Mouse (Mus musculus): ENCODE results near the gene Fam76a. TPM values are rescaled to one million over a fixed set of nuclear protein-coding genes. Genes with fewer than 3 reads are reported as not detected.

Fam76a gene
- total and polyA plus RNA-seq, 2 experiments from 2014 or later: 17.3 to 34.5 TPM

DNA sequence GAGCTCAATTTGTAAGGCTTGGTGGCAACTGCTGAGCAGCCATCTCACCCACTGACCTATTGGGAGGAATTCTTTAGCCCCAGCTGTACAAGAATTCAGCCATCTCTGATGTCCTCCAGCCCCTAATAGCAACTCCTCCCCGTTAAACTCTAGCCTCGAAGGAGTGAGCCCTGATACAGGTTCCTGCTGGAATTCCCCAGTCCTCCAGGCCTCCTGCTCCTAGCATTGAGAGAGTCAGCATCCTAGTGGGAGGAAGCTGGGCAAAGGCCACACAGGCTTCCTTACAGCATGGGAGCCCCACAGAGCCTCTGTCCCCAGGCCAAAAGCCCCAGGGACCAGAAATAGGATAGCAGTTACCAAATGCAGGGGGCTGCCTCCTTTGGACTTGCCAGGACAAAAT is 41.1 kb upstream of the Fam76a start:
- no peak overlapping the region for H3K4me3 ChIP-seq (ENCODE audit: low read length)
- no peaks in the 10 kb centered on the region for H3K27me3 ChIP-seq (ENCODE audit: insufficient read depth, low read length)
- H3K36me3 ChIP-seq (ENCODE audit: insufficient read depth, low read length): no peaks in the 10 kb centered on the region
- ATAC-seq (no peak), DNase-seq (ENCODE audit: low spot score) (no peak)
- WGBS: 25% methylated on average over 2 of the region's 2 CpGs
- 0 out of 2 replicates have a peak, but pooled peaks cover 19% of the 10 kb centered on the region for H3K4me1 ChIP-seq (ENCODE audit: insufficient read depth, low read length)
- no peak overlapping the region for H3K4me2 ChIP-seq (ENCODE audit: low read depth, low read length)
- H3K27ac ChIP-seq: no peak overlapping the region
- H3K9me3 ChIP-seq (ENCODE audit: low read length): no peaks in the 10 kb centered on the region
- H3K9ac ChIP-seq (replicated peaks; ENCODE audit: low read length): no peak overlapping the region
- TF ChIP-seq CTCF (IDR thresholded peaks at IDR 0.05; ENCODE audit: low read depth): no peak

DNA sequence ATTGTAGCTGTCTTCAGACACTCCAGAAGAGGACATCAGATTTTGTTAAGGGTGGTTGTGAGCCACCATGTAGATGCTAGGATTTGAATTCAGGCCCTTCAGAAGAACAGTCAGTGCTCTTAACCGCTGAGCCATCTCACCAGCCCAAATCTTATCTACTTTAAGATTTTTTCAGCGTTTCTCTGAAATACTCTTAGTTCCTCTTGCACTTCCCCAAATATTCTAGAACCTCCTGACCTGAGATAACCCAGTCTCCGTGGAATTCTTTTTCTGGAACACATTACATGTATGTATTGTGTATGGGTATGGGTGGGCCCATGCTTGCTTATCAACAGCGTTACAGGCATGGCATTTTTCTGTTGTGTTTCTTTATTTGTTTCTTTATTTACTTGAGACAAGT is 40.3 kb upstream of the Fam76a start:
- WGBS: 93% methylated on average over 4 of the region's 4 CpGs
- DNase-seq (ENCODE audit: low spot score) (no peak), ATAC-seq (no peak)
- Histone ChIP-seq H3K4me3 (ENCODE audit: low read length) (no peak overlapping the region), H3K9ac (replicated peaks; ENCODE audit: low read length) (no peak overlapping the region), H3K9me3 (ENCODE audit: low read length) (no peaks in the 10 kb centered on the region), H3K27ac (no peak overlapping the region), H3K27me3 (ENCODE audit: insufficient read depth, low read length) (no peaks in the 10 kb centered on the region), H3K36me3 (ENCODE audit: insufficient read depth, low read length) (no peaks in the 10 kb centered on the region), H3K4me2 (ENCODE audit: low read depth, low read length) (no peak overlapping the region), H3K4me1 (ENCODE audit: insufficient read depth, low read length) (0 out of 2 replicates have a peak, but pooled peaks cover 19% of the 10 kb centered on the region)
- TF ChIP-seq CTCF (IDR thresholded peaks at IDR 0.05; ENCODE audit: low read depth): no peak

- Histone ChIP-seq H3K27me3 (ENCODE audit: insufficient read depth, low read length) (no peaks in the 10 kb centered on the region), H3K36me3 (ENCODE audit: insufficient read depth, low read length) (no peaks in the 10 kb centered on the region), H3K9me3 (ENCODE audit: low read length) (no peaks in the 10 kb centered on the region), H3K27ac (no peak overlapping the region), H3K4me2 (ENCODE audit: low read depth, low read length) (no peak overlapping the region), H3K4me3 (ENCODE audit: low read length) (no peak overlapping the region), H3K4me1 (ENCODE audit: insufficient read depth, low read length) (0 out of 2 replicates have a peak, but pooled peaks cover 19% of the 10 kb centered on the region), H3K9ac (replicated peaks; ENCODE audit: low read length) (no peak overlapping the region)
- TF ChIP-seq CTCF (IDR thresholded peaks at IDR 0.05; ENCODE audit: low read depth): no peak
- 79% methylated on average over 5 of the region's 5 CpGs for WGBS
- no peak for ATAC-seq
- no peak for DNase-seq (ENCODE audit: low spot score)
Observed at GRCm38 (mm10) chr4:132961866-132962265, 39.5 kb upstream of the Fam76a start.

DNA sequence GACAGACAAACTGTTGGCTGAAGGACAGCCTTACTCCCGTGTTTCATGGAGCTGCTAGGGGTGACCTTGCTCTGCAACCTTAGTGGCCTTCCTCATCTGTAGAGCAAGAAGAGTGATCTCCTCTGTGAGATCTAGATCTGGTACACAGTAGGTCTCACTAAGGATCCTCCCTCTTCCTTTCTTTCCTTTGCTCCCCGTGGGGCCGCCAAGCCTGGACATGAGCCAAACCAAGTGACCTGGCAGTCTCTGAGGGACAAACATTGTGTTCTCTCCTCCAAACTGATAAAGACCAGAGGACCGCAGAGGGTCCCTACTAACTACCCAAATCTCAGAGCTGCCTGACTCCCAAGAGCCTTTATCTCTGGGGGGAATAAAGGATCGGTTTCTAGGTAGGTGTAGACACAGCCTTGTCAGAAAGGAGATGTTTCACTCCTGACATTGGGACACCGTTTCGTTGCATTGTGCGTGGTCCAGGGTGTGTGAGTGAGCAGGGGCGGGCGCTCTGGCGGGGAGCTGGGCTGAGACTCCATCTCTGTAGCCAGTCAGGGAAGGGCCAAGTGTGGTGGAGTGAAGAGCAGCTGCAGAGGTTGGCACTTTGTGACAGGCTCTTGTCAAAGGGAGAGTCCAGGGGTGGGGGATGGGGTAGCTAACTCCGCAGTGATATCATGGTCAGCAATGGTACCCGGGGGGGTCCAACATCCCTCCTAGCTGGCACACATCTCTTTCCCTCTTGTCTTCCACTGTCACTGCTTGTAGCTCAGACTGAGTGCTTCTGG is 38.7 kb upstream of the Fam76a start:
- H3K36me3 ChIP-seq (ENCODE audit: insufficient read depth, low read length): no peaks in the 10 kb centered on the region
- no peaks in the 10 kb centered on the region for H3K27me3 ChIP-seq (ENCODE audit: insufficient read depth, low read length)
- H3K4me1 ChIP-seq (ENCODE audit: insufficient read depth, low read length): 0 out of 2 replicates have a peak, but pooled peaks cover 19% of the 10 kb centered on the region
- WGBS: 48% methylated on average over 13 of the region's 13 CpGs
- TF ChIP-seq CTCF (IDR thresholded peaks at IDR 0.05; ENCODE audit: low read depth): no peak
- DNase-seq (ENCODE audit: low spot score): no peak
- ATAC-seq: peak; percentile 51; the same call in 1 of the 2 replicates
- no peak overlapping the region for H3K27ac ChIP-seq
- H3K9ac ChIP-seq (replicated peaks; ENCODE audit: low read length): no peak overlapping the region
- no peaks in the 10 kb centered on the region for H3K9me3 ChIP-seq (ENCODE audit: low read length)
- H3K4me3 ChIP-seq (ENCODE audit: low read length): no peak overlapping the region
- H3K4me2 ChIP-seq (ENCODE audit: low read depth, low read length): no peak overlapping the region

GRCm38 (mm10) chr4:132960313-132960712 is 38.0 kb upstream of the Fam76a start:
- Histone ChIP-seq H3K4me2 (ENCODE audit: low read depth, low read length) (no peak overlapping the region), H3K27me3 (ENCODE audit: insufficient read depth, low read length) (no peaks in the 10 kb centered on the region), H3K9me3 (ENCODE audit: low read length) (no peaks in the 10 kb centered on the region), H3K36me3 (ENCODE audit: insufficient read depth, low read length) (no peaks in the 10 kb centered on the region), H3K4me1 (ENCODE audit: insufficient read depth, low read length) (0 out of 2 replicates have a peak, but pooled peaks cover 19% of the 10 kb centered on the region), H3K27ac (0 out of 2 replicates have a peak overlapping the region, but pooled peaks have one; percentile 79), H3K4me3 (ENCODE audit: low read length) (no peak overlapping the region), H3K9ac (replicated peaks; ENCODE audit: low read length) (no peak overlapping the region)
- WGBS: 65% methylated on average over 5 of the region's 5 CpGs
- 0 out of 2 replicates have a peak, but pooled peaks have one; percentile 5 for TF ChIP-seq CTCF (IDR thresholded peaks at IDR 0.05; ENCODE audit: low read depth)
- ATAC-seq: no peak
- no peak for DNase-seq (ENCODE audit: low spot score)

- no peak overlapping the region for H3K4me3 ChIP-seq (ENCODE audit: low read length)
- H3K27ac ChIP-seq: peak overlapping the region; percentile 79; the same call in 1 of the 2 replicates
- no peak overlapping the region for H3K4me2 ChIP-seq (ENCODE audit: low read depth, low read length)
- no peaks in the 10 kb centered on the region for H3K27me3 ChIP-seq (ENCODE audit: insufficient read depth, low read length)
- H3K9ac ChIP-seq (replicated peaks; ENCODE audit: low read length): no peak overlapping the region
- TF ChIP-seq CTCF (IDR thresholded peaks at IDR 0.05; ENCODE audit: low read depth): no peak
- DNase-seq (ENCODE audit: low spot score) (no peak), ATAC-seq (no peak)
- H3K9me3 ChIP-seq (ENCODE audit: low read length): no peaks in the 10 kb centered on the region
- H3K4me1 ChIP-seq (ENCODE audit: insufficient read depth, low read length): 0 out of 2 replicates have a peak, but pooled peaks cover 18% of the 10 kb centered on the region
- 49% methylated on average over 3 of the region's 3 CpGs for WGBS
- H3K36me3 ChIP-seq (ENCODE audit: insufficient read depth, low read length): no peaks in the 10 kb centered on the region
Observed at GRCm38 (mm10) chr4:132959679-132960045, 37.3 kb upstream of the Fam76a start.
